Mouse (Mus musculus) stomach, embryonic 15.5 days (tissue): ENCODE results near the gene Cab39l. TPM values are rescaled to one million over a fixed set of nuclear protein-coding genes. Genes with fewer than 3 reads are reported as not detected.

Experiments used
- ATAC-seq: fragments of 200-750 bp; cut with Nextera tagmentation; 2 replicates; pipeline ENCODE4 v1.8.0; 2017; ENCODE audit warnings: low read depth, moderate number of reproducible peaks, moderate TSS enrichment; ENCODE audit not compliant: insufficient read depth, low FRiP score
- H3K27ac ChIP-seq: fragments of 300-500 bp; sonication (generic); 2 replicates; pipeline ENCODE4 v1.5.1; 2015; ENCODE audit warnings: mild to moderate bottlenecking, inconsistent platforms
- H3K27me3 ChIP-seq: fragments of 300-500 bp; sonication (generic); replicated peaks from 2 replicates; pipeline ENCODE4 v1.6.1; 2015; ENCODE audit warnings: inconsistent platforms
- H3K36me3 ChIP-seq: fragments of 300-500 bp; sonication (generic); 2 replicates; pipeline ENCODE4 v1.6.1; 2015; ENCODE audit warnings: inconsistent platforms
- H3K4me1 ChIP-seq: fragments of 300-500 bp; sonication (generic); 2 replicates; pipeline ENCODE4 v1.6.1; 2015; ENCODE audit warnings: inconsistent platforms
- H3K4me2 ChIP-seq: fragments of 300-500 bp; sonication (generic); 2 replicates; pipeline ENCODE4 v1.6.1; 2015; ENCODE audit warnings: mild to moderate bottlenecking, inconsistent platforms
- H3K4me3 ChIP-seq: fragments of 300-500 bp; sonication (generic); replicated peaks from 2 replicates; pipeline ENCODE4 v1.5.1; 2015; ENCODE audit warnings: inconsistent platforms
- H3K9ac ChIP-seq: fragments of 300-500 bp; sonication (generic); 2 replicates; pipeline ENCODE4 v1.6.1; 2015; ENCODE audit warnings: inconsistent platforms
- H3K9me3 ChIP-seq: fragments of 300-500 bp; sonication (generic); 2 replicates; pipeline ENCODE4 v1.6.1; 2016; ENCODE audit warnings: inconsistent platforms
- WGBS: fragments of 180-500 bp; shearing (Covaris S2); methylation state at CpG from one replicate; pipeline ENCODE4 v1.1.7; 2015; 5-methylcytosine and 5-hydroxymethylcytosine counted together
- polyA plus RNA-seq: library from polyadenylated mRNA; unstranded; fragments of >200 nt; fragmentation: Nextera tagmentation; extraction: Ambion mirVana; gene quantifications from 2 replicates; pipeline ENCODE4 v1.2.1, GENCODE M21; 2015

Cab39l gene
- polyA plus RNA-seq, 1 experiment from 2014 or later = 36.2 TPM

GRCm38 (mm10) chr14:59441472-59441805 is 667 bp downstream of the Cab39l start:
- no peaks in the 10 kb centered on the region for H3K27me3 ChIP-seq
- H3K9me3 ChIP-seq = no peaks in the 10 kb centered on the region
- peak overlapping the region; percentile 77 for H3K4me3 ChIP-seq
- H3K4me1 ChIP-seq = no peaks in the 10 kb centered on the region
- ATAC-seq = no peak
- 8% methylated on average over 6 of the region's 6 CpGs for WGBS
- peak overlapping the region; percentile 96 for H3K9ac ChIP-seq
- no peaks in the 10 kb centered on the region for H3K36me3 ChIP-seq
- H3K4me2 ChIP-seq = peak overlapping the region; percentile 82
- peak overlapping the region; percentile 85 for H3K27ac ChIP-seq

GRCm38 (mm10) chr14:59445421-59445820 is 4.6 kb downstream of the Cab39l start:
- Histone ChIP-seq H3K4me1 (no peaks in the 10 kb centered on the region), H3K4me2 (no peak overlapping the region), H3K27me3 (no peaks in the 10 kb centered on the region), H3K4me3 (no peak overlapping the region), H3K9ac (no peak overlapping the region), H3K27ac (no peak overlapping the region), H3K36me3 (no peaks in the 10 kb centered on the region), H3K9me3 (no peaks in the 10 kb centered on the region)
- no peak for ATAC-seq
- 84% methylated on average over 1 of the region's 1 CpGs for WGBS

GRCm38 (mm10) chr14:59447981-59448380 is 7.2 kb downstream of the Cab39l start:
- Histone ChIP-seq H3K9ac (no peak overlapping the region), H3K4me3 (no peak overlapping the region), H3K27me3 (no peaks in the 10 kb centered on the region), H3K27ac (no peak overlapping the region), H3K4me2 (no peak overlapping the region), H3K4me1 (no peaks in the 10 kb centered on the region), H3K36me3 (no peaks in the 10 kb centered on the region), H3K9me3 (no peaks in the 10 kb centered on the region)
- no peak for ATAC-seq

GRCm38 (mm10) chr14:59466503-59466902 is 25.7 kb downstream of the Cab39l start:
- Histone ChIP-seq H3K27me3 (no peaks in the 10 kb centered on the region), H3K4me1 (no peaks in the 10 kb centered on the region), H3K9me3 (no peaks in the 10 kb centered on the region), H3K36me3 (no peaks in the 10 kb centered on the region), H3K4me2 (no peak overlapping the region), H3K27ac (no peak overlapping the region), H3K4me3 (no peak overlapping the region), H3K9ac (no peak overlapping the region)
- WGBS = 90% methylated on average over 2 of the region's 2 CpGs
- no peak for ATAC-seq

- H3K36me3 ChIP-seq = no peaks in the 10 kb centered on the region
- H3K27ac ChIP-seq = no peak overlapping the region
- 53% methylated on average over 1 of the region's 1 CpGs for whole genome bisulfite sequencing
- no peak overlapping the region for H3K4me2 ChIP-seq
- H3K9me3 ChIP-seq = no peaks in the 10 kb centered on the region
- no peak for ATAC-seq
- no peaks in the 10 kb centered on the region for H3K27me3 ChIP-seq
- no peak overlapping the region for H3K4me3 ChIP-seq
- no peaks in the 10 kb centered on the region for H3K4me1 ChIP-seq
- H3K9ac ChIP-seq = no peak overlapping the region
Measured at GRCm38 (mm10) chr14:59467798-59468197, 27.0 kb downstream of the Cab39l start.

- no peaks in the 10 kb centered on the region for H3K27me3 ChIP-seq
- H3K4me3 ChIP-seq = no peak overlapping the region
- no peaks in the 10 kb centered on the region for H3K36me3 ChIP-seq
- no peak for ATAC-seq
- H3K4me1 ChIP-seq = no peaks in the 10 kb centered on the region
- no peaks in the 10 kb centered on the region for H3K9me3 ChIP-seq
- no peak overlapping the region for H3K27ac ChIP-seq
- WGBS = 86% methylated on average over 1 of the region's 1 CpGs
- no peak overlapping the region for H3K9ac ChIP-seq
- H3K4me2 ChIP-seq = no peak overlapping the region
Measured at GRCm38 (mm10) chr14:59470781-59471180, 30.0 kb downstream of the Cab39l start.

- no peak overlapping the region for H3K9ac ChIP-seq
- no peak overlapping the region for H3K4me2 ChIP-seq
- peak overlapping the region; percentile 51; the same call in 1 of the 2 replicates for H3K27ac ChIP-seq
- no peak overlapping the region for H3K4me3 ChIP-seq
- H3K27me3 ChIP-seq = no peaks in the 10 kb centered on the region
- H3K36me3 ChIP-seq = no peaks in the 10 kb centered on the region
- no peaks in the 10 kb centered on the region for H3K9me3 ChIP-seq
- H3K4me1 ChIP-seq = no peaks in the 10 kb centered on the region
- ATAC-seq = peak; percentile 56; the same call in 1 of the 2 replicates
- 38% methylated on average over 6 of the region's 6 CpGs for WGBS
Measured at GRCm38 (mm10) chr14:59478699-59479098, 37.9 kb downstream of the Cab39l start.

GRCm38 (mm10) chr14:59485247-59485810 is 44.6 kb downstream of the Cab39l start:
- Histone ChIP-seq H3K27me3 (no peaks in the 10 kb centered on the region), H3K4me1 (no peaks in the 10 kb centered on the region), H3K36me3 (no peaks in the 10 kb centered on the region), H3K9ac (no peak overlapping the region), H3K9me3 (no peaks in the 10 kb centered on the region), H3K4me3 (no peak overlapping the region), H3K4me2 (no peak overlapping the region), H3K27ac (no peak overlapping the region)
- no peak for ATAC-seq
- 83% methylated on average over 4 of the region's 4 CpGs for WGBS

GRCm38 (mm10) chr14:59492376-59492775 is 51.6 kb downstream of the Cab39l start:
- no peaks in the 10 kb centered on the region for H3K36me3 ChIP-seq
- 76% methylated on average over 4 of the region's 4 CpGs for WGBS
- no peak overlapping the region for H3K9ac ChIP-seq
- ATAC-seq = no peak
- H3K27ac ChIP-seq = no peak overlapping the region
- no peaks in the 10 kb centered on the region for H3K4me1 ChIP-seq
- no peak overlapping the region for H3K4me2 ChIP-seq
- no peaks in the 10 kb centered on the region for H3K9me3 ChIP-seq
- no peak overlapping the region for H3K4me3 ChIP-seq
- no peaks in the 10 kb centered on the region for H3K27me3 ChIP-seq

- Histone ChIP-seq H3K27ac (no peak overlapping the region), H3K4me3 (no peak overlapping the region), H3K36me3 (no peaks in the 10 kb centered on the region), H3K4me2 (no peak overlapping the region), H3K4me1 (no peaks in the 10 kb centered on the region), H3K9ac (no peak overlapping the region), H3K9me3 (no peaks in the 10 kb centered on the region), H3K27me3 (no peaks in the 10 kb centered on the region)
- 93% methylated on average over 5 of the region's 5 CpGs for WGBS
- no peak for ATAC-seq
Measured at GRCm38 (mm10) chr14:59497928-59498327, 57.2 kb downstream of the Cab39l start.

GRCm38 (mm10) chr14:59504831-59505230 is 64.1 kb downstream of the Cab39l start:
- no peak overlapping the region for H3K9ac ChIP-seq
- ATAC-seq = no peak
- 89% methylated on average over 8 of the region's 8 CpGs for WGBS
- H3K9me3 ChIP-seq = no peaks in the 10 kb centered on the region
- H3K4me1 ChIP-seq = no peaks in the 10 kb centered on the region
- H3K36me3 ChIP-seq = no peaks in the 10 kb centered on the region
- no peak overlapping the region for H3K27ac ChIP-seq
- H3K4me2 ChIP-seq = no peak overlapping the region
- no peaks in the 10 kb centered on the region for H3K27me3 ChIP-seq
- no peak overlapping the region for H3K4me3 ChIP-seq

GRCm38 (mm10) chr14:59506139-59506538 is 65.4 kb downstream of the Cab39l start:
- Histone ChIP-seq H3K36me3 (no peaks in the 10 kb centered on the region), H3K4me2 (no peak overlapping the region), H3K9me3 (no peaks in the 10 kb centered on the region), H3K4me1 (no peaks in the 10 kb centered on the region), H3K27me3 (no peaks in the 10 kb centered on the region), H3K4me3 (no peak overlapping the region), H3K27ac (no peak overlapping the region), H3K9ac (no peak overlapping the region)
- no peak for ATAC-seq
- WGBS = 66% methylated on average over 4 of the region's 4 CpGs

GRCm38 (mm10) chr14:59513922-59514444 is 73.2 kb downstream of the Cab39l start:
- Histone ChIP-seq H3K27ac (no peak overlapping the region), H3K27me3 (no peaks in the 10 kb centered on the region)

More at GRCm38 (mm10) chr14:59513922-59514444, 73.2 kb downstream of the Cab39l start:
- no peak overlapping the region for H3K4me3 ChIP-seq
- no peak for ATAC-seq
- 71% methylated on average over 6 of the region's 6 CpGs for WGBS
- no peaks in the 10 kb centered on the region for H3K4me1 ChIP-seq
- H3K9me3 ChIP-seq = no peaks in the 10 kb centered on the region
- no peaks in the 10 kb centered on the region for H3K36me3 ChIP-seq
- H3K4me2 ChIP-seq = no peak overlapping the region
- no peak overlapping the region for H3K9ac ChIP-seq
